Mouse (Mus musculus) embryonic facial prominence, embryonic 14.5 days (tissue): ENCODE measurements around the gene Vps41. TPM values are rescaled to one million over a fixed set of nuclear protein-coding genes. Genes with fewer than 3 reads are reported as not detected.
A peak's percentile ranks its signal among the peaks of the same experiment; 100 is the strongest.

ENCODE experiments used
- ATAC-seq: fragments of 200-750 bp; cut with Nextera tagmentation; 2 replicates; pipeline ENCODE4 v1.8.0; 2017; ENCODE audit warnings: low read depth, moderate number of reproducible peaks, moderate TSS enrichment
- DNase-seq: peaks from one replicate; pipeline ENCODE4 v3.0.0-alpha.2; 2015; ENCODE audit warnings: low spot score
- H3K27ac ChIP-seq: fragments of 300-500 bp; sonication (generic); replicated peaks from 2 replicates; pipeline ENCODE4 v1.5.1; 2014; ENCODE audit warnings: low read depth, mild to moderate bottlenecking, low read length, moderate library complexity
- H3K27me3 ChIP-seq: fragments of 300-500 bp; sonication (generic); replicated peaks from 2 replicates; pipeline ENCODE4 v1.6.1; 2014; ENCODE audit warnings: low read length; ENCODE audit not compliant: control insufficient read depth, insufficient read depth
- H3K36me3 ChIP-seq: fragments of 300-500 bp; sonication (generic); 2 replicates; pipeline ENCODE4 v1.6.1; 2014; ENCODE audit warnings: low read length, mixed read lengths; ENCODE audit not compliant: control insufficient read depth, insufficient read depth
- H3K4me1 ChIP-seq: fragments of 300-500 bp; sonication (generic); 2 replicates; pipeline ENCODE4 v1.6.1; 2014; ENCODE audit warnings: antibody characterized with exemption, low read length; ENCODE audit not compliant: control insufficient read depth, insufficient read depth
- H3K4me2 ChIP-seq: fragments of 300-500 bp; sonication (generic); 2 replicates; pipeline ENCODE4 v1.6.1; 2014; ENCODE audit warnings: low read depth, mild to moderate bottlenecking, low read length, moderate library complexity, mixed read lengths
- H3K4me3 ChIP-seq: fragments of 300-500 bp; sonication (generic); 2 replicates; pipeline ENCODE4 v1.5.1; 2014; ENCODE audit warnings: low read depth, mild to moderate bottlenecking, low read length
- H3K9ac ChIP-seq: fragments of 300-500 bp; sonication (generic); 2 replicates; pipeline ENCODE4 v1.6.1; 2014; ENCODE audit warnings: low read depth, mild to moderate bottlenecking, low read length, moderate library complexity, mixed read lengths
- H3K9me3 ChIP-seq: fragments of 300-500 bp; sonication (generic); 2 replicates; pipeline ENCODE4 v1.6.1; 2016; ENCODE audit warnings: low read length; ENCODE audit not compliant: control insufficient read depth
- WGBS: fragments of 180-500 bp; shearing (Covaris S2); extraction: QIAGEN DNeasy Blood & Tissue Kit; methylation state at CpG from one replicate; pipeline ENCODE4 v1.1.7; 2014; 5-methylcytosine and 5-hydroxymethylcytosine counted together
- polyA plus RNA-seq: library from polyadenylated mRNA; unstranded; fragments of >200 nt; fragmentation: Nextera tagmentation; extraction: Ambion mirVana; gene quantifications from 2 replicates; pipeline ENCODE4 v1.2.1, GENCODE M21; 2014

Vps41 gene
- polyA plus RNA-seq, 1 experiment from 2014 or later = 70.6 TPM

DNA sequence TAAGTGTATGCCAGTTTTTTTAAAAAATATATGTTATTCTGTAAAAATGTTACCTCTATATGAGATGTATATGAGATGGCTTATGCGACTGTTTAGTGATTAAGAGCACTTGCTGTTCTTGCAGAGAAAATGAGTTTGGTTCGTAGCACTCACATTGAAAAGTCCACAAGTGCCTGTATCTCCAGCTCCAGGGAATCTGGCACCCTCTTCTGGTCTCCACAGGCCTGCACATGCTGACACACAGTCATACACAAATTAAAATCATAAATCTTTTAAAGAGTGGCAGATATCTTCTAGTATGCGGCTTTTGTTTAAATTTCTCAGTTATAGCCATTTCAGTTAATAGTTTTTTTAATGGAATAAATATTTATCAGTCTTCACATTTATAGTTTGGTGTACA, 40.9 kb downstream of the Vps41 start:
- no peak overlapping the region for H3K4me2 ChIP-seq
- no peak for DNase-seq
- ATAC-seq = no peak
- WGBS = 82% methylated on average over 3 of the region's 3 CpGs
- no peak overlapping the region for H3K9ac ChIP-seq
- no peaks in the 10 kb centered on the region for H3K36me3 ChIP-seq
- no peak overlapping the region for H3K27ac ChIP-seq
- H3K9me3 ChIP-seq = no peaks in the 10 kb centered on the region
- H3K4me3 ChIP-seq = no peak overlapping the region
- no peaks in the 10 kb centered on the region for H3K4me1 ChIP-seq
- H3K27me3 ChIP-seq = no peaks in the 10 kb centered on the region

DNA sequence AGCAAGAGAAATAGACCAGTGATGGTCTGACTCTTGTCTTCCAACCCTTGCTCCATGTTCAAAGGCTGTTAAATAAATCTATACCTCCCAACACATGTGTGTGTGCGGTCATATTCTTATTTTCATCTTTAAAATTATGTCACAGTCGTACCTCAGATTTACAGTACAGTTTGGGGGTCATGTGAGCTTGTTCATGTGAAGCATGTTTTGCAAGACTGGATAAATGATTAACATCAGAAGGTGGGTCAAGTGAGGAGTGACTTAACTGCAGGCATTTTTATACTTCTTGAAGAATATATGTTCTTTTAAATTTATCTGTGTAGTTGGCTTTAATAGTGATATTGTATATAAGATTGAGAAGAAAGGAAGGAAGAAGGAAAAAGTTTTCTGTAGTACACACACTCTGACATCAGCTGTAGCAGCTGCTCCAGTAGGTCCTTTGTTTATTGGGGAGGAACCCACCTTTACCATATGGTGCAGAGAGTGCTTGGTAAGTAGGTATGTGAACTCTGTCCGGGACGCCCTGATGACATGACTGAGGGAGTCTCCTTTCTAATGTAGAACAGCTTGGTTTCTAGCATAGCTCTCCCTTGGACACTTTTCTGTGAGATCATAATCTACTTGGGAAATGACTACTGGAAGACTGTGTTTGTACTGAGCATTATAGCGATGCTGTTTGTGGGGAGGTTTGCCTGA, 42.4 kb downstream of the Vps41 start:
- Histone ChIP-seq H3K4me1 (no peaks in the 10 kb centered on the region), H3K4me3 (no peak overlapping the region), H3K4me2 (no peak overlapping the region), H3K9ac (no peak overlapping the region), H3K27me3 (no peaks in the 10 kb centered on the region), H3K9me3 (no peaks in the 10 kb centered on the region), H3K36me3 (no peaks in the 10 kb centered on the region), H3K27ac (no peak overlapping the region)
- ATAC-seq (no peak), DNase-seq (no peak)
- WGBS = 80% methylated on average over 5 of the region's 5 CpGs

DNA sequence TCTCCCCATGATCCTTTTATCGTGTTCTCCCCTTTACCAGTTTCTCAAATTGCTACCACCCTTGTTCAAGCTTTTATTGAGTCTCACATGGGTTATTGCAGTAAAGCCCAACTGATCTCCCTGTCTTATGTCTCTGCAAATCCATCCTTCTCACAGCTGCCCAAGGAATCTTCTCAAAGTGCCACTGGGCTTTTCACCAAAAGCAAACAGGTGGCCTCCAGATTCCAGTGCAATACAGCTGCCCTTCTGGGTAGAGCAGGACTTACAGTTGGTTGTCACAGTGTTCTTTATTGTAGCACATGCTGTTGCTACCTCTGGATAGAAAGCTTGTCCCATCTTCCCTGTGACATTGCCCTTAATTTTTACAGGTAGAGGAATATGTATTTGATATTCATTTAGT, 44.4 kb downstream of the Vps41 start:
- Histone ChIP-seq H3K4me1 (no peaks in the 10 kb centered on the region), H3K4me3 (no peak overlapping the region), H3K36me3 (no peaks in the 10 kb centered on the region), H3K9me3 (no peaks in the 10 kb centered on the region), H3K27me3 (no peaks in the 10 kb centered on the region), H3K4me2 (no peak overlapping the region), H3K9ac (no peak overlapping the region), H3K27ac (no peak overlapping the region)
- ATAC-seq (0 out of 2 replicates have a peak, but pooled peaks have one; percentile 12), DNase-seq (peak; percentile 42)
- 71% methylated on average over 1 of the region's 1 CpGs for whole genome bisulfite sequencing

GRCm38 (mm10) chr13:18767893-18768292, 50.8 kb downstream of the Vps41 start:
- Histone ChIP-seq H3K4me1 (no peaks in the 10 kb centered on the region), H3K4me2 (no peak overlapping the region), H3K27me3 (no peaks in the 10 kb centered on the region), H3K4me3 (no peak overlapping the region), H3K9ac (no peak overlapping the region), H3K27ac (no peak overlapping the region), H3K9me3 (no peaks in the 10 kb centered on the region), H3K36me3 (no peaks in the 10 kb centered on the region)
- DNase-seq (no peak), ATAC-seq (no peak)
- 18% methylated on average over 2 of the region's 2 CpGs for WGBS

DNA sequence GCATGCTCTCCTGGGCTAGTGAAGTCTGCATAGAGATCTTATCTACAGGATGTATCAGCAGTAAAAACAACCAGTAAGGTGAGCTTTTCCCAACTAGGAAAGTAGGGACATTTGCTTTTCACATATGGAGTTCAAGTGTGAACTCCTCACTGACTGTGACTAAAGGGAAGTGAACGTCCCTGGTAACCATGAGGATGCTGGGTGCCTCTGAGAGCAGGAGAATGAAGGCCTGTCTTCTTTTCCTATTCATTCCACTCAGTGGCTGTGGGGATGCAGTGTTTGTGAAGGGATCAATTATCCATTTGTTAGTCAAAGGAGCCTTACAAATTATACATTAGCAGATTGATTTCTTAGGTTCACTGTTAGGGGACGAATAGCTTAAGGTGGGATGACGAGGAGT, 51.4 kb downstream of the Vps41 start:
- DNase-seq = no peak
- no peak overlapping the region for H3K27ac ChIP-seq
- no peak overlapping the region for H3K4me2 ChIP-seq
- no peaks in the 10 kb centered on the region for H3K4me1 ChIP-seq
- no peak for ATAC-seq
- no peaks in the 10 kb centered on the region for H3K27me3 ChIP-seq
- H3K9me3 ChIP-seq = no peaks in the 10 kb centered on the region
- WGBS = 57% methylated on average over 3 of the region's 3 CpGs
- no peak overlapping the region for H3K9ac ChIP-seq
- no peaks in the 10 kb centered on the region for H3K36me3 ChIP-seq
- H3K4me3 ChIP-seq = no peak overlapping the region

DNA sequence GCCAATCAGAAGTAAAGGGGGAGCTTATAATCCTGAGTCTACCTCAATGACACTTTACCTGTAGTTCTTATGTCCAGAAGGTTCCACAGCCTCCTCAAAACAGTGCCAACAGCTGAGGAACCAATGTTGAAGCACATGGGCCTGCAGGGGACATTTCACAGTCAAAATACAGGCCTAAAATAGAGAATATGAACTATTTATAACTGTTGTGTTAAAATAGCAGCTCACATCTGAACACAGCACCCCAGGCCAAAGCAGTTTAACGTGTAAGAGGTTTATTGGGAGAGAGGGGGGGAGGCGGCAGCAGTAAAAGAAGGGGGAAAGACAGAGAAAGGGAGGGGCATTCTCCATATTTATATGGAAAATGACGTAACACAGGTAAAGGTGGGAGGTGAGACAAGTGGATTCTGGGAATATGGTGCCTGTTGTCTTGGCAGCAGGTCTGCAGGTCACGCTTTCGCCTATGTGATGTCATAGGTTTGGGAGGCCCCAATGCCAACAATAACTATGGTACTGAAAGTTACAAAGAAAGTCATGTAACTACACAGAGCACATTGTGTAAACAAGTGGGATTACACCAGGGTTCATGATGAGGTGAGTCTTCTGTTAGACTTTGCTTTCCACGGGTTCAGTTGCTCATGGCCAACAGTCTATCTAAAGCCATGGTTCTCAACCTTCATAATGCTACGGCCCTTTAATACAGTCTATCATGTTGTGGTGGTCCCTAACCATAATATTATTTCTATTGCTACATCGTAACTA, 56.5 kb downstream of the Vps41 start:
- Histone ChIP-seq H3K27me3 (no peaks in the 10 kb centered on the region), H3K4me2 (no peak overlapping the region), H3K36me3 (no peaks in the 10 kb centered on the region), H3K27ac (no peak overlapping the region), H3K4me1 (no peaks in the 10 kb centered on the region), H3K9me3 (no peaks in the 10 kb centered on the region), H3K9ac (no peak overlapping the region), H3K4me3 (no peak overlapping the region)
- DNase-seq = no peak
- no peak for ATAC-seq
- 89% methylated on average over 8 of the region's 8 CpGs for WGBS

DNA sequence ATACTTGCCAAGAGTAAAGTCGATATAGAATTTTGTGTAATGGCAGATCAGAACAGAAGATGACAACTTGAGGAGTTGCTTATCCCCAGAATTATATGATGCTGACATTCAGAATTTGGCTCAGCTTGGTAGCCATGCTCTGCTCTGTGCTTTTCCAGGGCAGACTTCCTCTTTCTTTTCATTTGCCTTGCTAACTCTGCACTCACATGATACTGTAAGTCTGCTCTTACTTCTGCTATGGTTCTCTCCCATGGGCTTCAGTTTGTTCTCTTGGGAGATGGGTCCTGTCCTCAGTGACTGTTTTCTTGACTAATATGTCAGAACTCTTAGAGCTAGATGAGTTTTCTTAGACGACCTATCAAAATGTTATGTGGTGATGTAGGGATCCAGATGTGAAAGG, 64.2 kb downstream of the Vps41 start:
- Histone ChIP-seq H3K27ac (no peak overlapping the region), H3K4me3 (no peak overlapping the region), H3K4me1 (no peaks in the 10 kb centered on the region), H3K27me3 (no peaks in the 10 kb centered on the region), H3K9ac (no peak overlapping the region), H3K36me3 (no peaks in the 10 kb centered on the region), H3K9me3 (no peaks in the 10 kb centered on the region), H3K4me2 (no peak overlapping the region)
- DNase-seq (no peak), ATAC-seq (no peak)
- WGBS = 76% methylated on average over 2 of the region's 2 CpGs

DNA sequence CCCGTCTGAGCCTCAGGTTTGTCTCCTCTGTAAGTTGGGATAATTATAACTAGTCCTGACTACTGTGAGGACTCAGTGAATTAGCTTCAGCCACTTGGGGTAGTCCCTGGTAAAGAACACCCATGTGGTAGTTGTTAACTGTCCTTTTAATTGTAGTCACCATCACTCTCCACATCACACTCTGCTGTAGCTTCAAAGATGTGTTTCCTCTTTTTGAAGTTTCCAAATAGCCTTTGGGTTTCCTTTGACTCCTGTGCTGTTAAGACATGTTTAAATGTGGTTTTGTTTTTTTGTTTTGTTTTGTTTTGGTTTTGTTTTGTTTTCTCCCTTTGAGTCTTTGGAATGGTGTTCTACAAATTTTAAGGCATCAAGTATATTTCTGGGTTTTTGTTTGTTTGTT, 68.6 kb downstream of the Vps41 start:
- H3K4me1 ChIP-seq = 0 out of 2 replicates have a peak, but pooled peaks cover 10% of the 10 kb centered on the region
- no peak overlapping the region for H3K4me2 ChIP-seq
- ATAC-seq (no peak), DNase-seq (no peak)
- no peaks in the 10 kb centered on the region for H3K27me3 ChIP-seq
- 39% methylated on average over 1 of the region's 1 CpGs for WGBS
- H3K4me3 ChIP-seq = no peak overlapping the region
- no peaks in the 10 kb centered on the region for H3K9me3 ChIP-seq
- no peaks in the 10 kb centered on the region for H3K36me3 ChIP-seq
- no peak overlapping the region for H3K27ac ChIP-seq
- H3K9ac ChIP-seq = no peak overlapping the region

DNA sequence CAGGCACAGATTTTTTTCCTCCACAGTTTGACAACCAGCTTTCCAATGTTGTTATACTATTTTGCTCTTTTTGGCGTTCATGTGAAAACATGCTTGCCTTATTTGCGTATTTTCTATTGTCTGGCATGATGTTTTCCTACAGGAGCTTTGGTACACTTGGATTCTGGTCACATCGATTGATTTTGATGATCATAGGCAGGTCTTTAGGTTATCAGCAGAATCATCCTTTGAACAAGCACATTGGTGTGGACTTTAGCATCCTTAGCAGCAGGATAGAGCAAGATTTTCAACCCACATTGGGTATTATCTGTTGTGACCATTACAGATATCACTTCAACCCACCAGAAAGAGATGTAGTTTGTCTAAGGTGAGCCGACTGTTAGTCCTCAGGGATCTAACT, 71.0 kb downstream of the Vps41 start:
- DNase-seq (no peak), ATAC-seq (no peak)
- Histone ChIP-seq H3K36me3 (no peaks in the 10 kb centered on the region), H3K4me3 (no peak overlapping the region), H3K4me2 (no peak overlapping the region), H3K9me3 (no peaks in the 10 kb centered on the region), H3K27me3 (no peaks in the 10 kb centered on the region), H3K4me1 (0 out of 2 replicates have a peak, but pooled peaks cover 10% of the 10 kb centered on the region), H3K9ac (no peak overlapping the region), H3K27ac (no peak overlapping the region)
- WGBS = 91% methylated on average over 4 of the region's 4 CpGs
